Mouse (Mus musculus): ENCODE measurements around the gene Cux2. TPM values are rescaled to one million over a fixed set of nuclear protein-coding genes. Genes with fewer than 3 reads are reported as not detected.

Gene Cux2
- total and polyA plus RNA-seq, 3 experiments = 0.17 TPM; not detected in 2

DNA sequence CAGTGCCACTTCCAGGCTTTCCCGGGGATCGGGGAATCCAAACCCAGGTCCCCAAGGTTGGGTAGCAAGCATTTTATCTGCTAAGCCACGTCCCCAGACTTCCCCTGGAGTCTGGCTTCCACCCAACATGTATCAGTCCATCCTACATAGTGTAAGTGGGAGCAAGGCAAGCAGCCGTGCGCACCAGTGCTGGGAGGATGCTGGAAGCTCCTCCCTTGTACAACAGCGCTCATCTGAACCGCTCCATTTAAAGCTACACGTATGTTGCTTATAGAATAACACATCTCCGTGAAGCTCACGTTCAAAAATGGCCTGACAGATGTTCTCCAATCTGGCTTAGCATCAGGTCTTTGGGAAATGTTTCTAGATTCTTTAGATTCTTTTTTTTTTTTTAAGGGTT is 86.9 kb downstream of the Cux2 start:
- Histone ChIP-seq H3K4me2 (ENCODE audit: insufficient read depth, low read depth, poor library complexity, severe bottlenecking) (no peak overlapping the region), H3K4me3 (replicated peaks in 1 of 3; ENCODE audit: low read depth in 2 of 3, low read length in 2 of 3, poor library complexity in 1 of 3) (no peak overlapping the region), H3K4me1 (ENCODE audit: control insufficient read depth in 1 of 2, insufficient read depth in 2 of 2) (no peaks in the 10 kb centered on the region), H3K9me3 (replicated peaks; ENCODE audit: low read length) (no peaks in the 10 kb centered on the region), H3K27ac (ENCODE audit: insufficient read depth, low read depth) (no peak overlapping the region), H3K79me2 (replicated peaks; ENCODE audit: control insufficient read depth, extremely low read depth, insufficient read depth, poor library complexity, severe bottlenecking) (no peaks in the 10 kb centered on the region), H3K9ac (ENCODE audit: insufficient read depth, low read depth) (no peak overlapping the region), H3K27me3 (replicated peaks) (peaks cover 98% of the 10 kb centered on the region), H3K36me3 (replicated peaks in 1 of 2; ENCODE audit: control insufficient read depth in 1 of 2, insufficient read depth in 1 of 2, low read length in 1 of 2) (no peaks in the 10 kb centered on the region)
- dilution Hi-C loops (cut with MboI; ENCODE audit: extremely low pct_ligation_motif_present, extremely low pct_unique_long_range_greater_than_20kb, low sequenced_read_pairs) = no loop called here
- in situ Hi-C loops (cut with MboI; ENCODE audit: low pct_ligation_motif_present, low pct_unique_long_range_greater_than_20kb, low sequenced_read_pairs) = no loop called here
- no peak for TF ChIP-seq ETS1 (conservative IDR thresholded peaks at IDR 0.05; ENCODE audit: low read depth, low read length)
- no peak for TF ChIP-seq GABPA (IDR thresholded peaks at IDR 0.05; ENCODE audit: insufficient replicate concordance, low read depth, low read length)
- TF ChIP-seq UBTF (IDR thresholded peaks at IDR 0.05; ENCODE audit: low read depth, low read length) = no peak
- no peak for TF ChIP-seq JUND (conservative IDR thresholded peaks at IDR 0.05; ENCODE audit: low read depth, low read length)
- TF ChIP-seq RCOR1 (conservative IDR thresholded peaks at IDR 0.05; ENCODE audit: low read depth, low read length) = no peak
- no peak for TF ChIP-seq SMC3 (IDR thresholded peaks at IDR 0.05; ENCODE audit: low read depth, low read length)
- no peak for TF ChIP-seq BHLHE40 (IDR thresholded peaks at IDR 0.05; ENCODE audit: low read depth, low read length)
- no peak for TF ChIP-seq SIN3A (IDR thresholded peaks at IDR 0.05; ENCODE audit: low read length)
- TF ChIP-seq NELFE (IDR thresholded peaks at IDR 0.05; ENCODE audit: low read depth, low read length) = no peak
- TF ChIP-seq PAX5 (IDR thresholded peaks at IDR 0.05; ENCODE audit: low read length) = no peak
- TF ChIP-seq CHD1 (IDR thresholded peaks at IDR 0.05; ENCODE audit: low read depth, low read length) = no peak
- no peak for TF ChIP-seq MEF2A (IDR thresholded peaks at IDR 0.05; ENCODE audit: borderline replicate concordance, low read depth, low read length)
- TF ChIP-seq MAX (IDR thresholded peaks at IDR 0.05; ENCODE audit: low read length) = no peak
- no peak for TF ChIP-seq MYC (IDR thresholded peaks at IDR 0.05; ENCODE audit: low read depth, low read length)
- no peak for TF ChIP-seq TBP (conservative IDR thresholded peaks at IDR 0.05; ENCODE audit: low read depth, low read length)
- no peak for TF ChIP-seq TCF12 (IDR thresholded peaks at IDR 0.05; ENCODE audit: low read depth, low read length)
- no peak for TF ChIP-seq NRF1 (IDR thresholded peaks at IDR 0.05; ENCODE audit: low read depth, low read length)
- no peak for TF ChIP-seq ELF1 (IDR thresholded peaks at IDR 0.05; ENCODE audit: low read depth, low read length)
- no peak for TF ChIP-seq JUN (IDR thresholded peaks at IDR 0.05; ENCODE audit: insufficient read depth, low read depth, low read length)
- TF ChIP-seq ZKSCAN1 (IDR thresholded peaks at IDR 0.05; ENCODE audit: borderline replicate concordance, low read depth, low read length) = no peak
- no peak for DNase-seq (ENCODE audit: extremely low read depth)

DNA sequence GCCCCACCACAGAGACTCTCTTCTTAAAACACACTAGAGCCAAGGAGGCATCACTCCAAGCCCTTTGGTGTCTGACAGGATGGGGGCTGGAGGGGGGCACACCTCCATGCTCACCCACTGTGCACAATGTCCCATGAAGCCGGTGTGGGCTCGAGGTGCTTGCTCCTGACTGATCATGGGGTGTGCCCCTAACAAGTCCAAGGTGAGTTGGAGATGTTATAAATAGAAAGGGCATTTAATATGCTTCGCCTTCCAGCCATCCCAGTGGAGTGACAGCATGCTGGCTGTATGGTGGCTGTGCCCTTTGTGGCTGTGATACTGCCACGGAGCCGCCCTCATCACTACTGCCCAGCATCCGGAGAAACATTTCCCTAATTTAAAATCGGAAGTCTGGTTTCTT is 87.5 kb downstream of the Cux2 start:
- peaks cover 100% of the 10 kb centered on the region for H3K27me3 ChIP-seq (replicated peaks)
- H3K4me3 ChIP-seq (replicated peaks in 1 of 3; ENCODE audit: low read depth in 2 of 3, low read length in 2 of 3, poor library complexity in 1 of 3) = no peak overlapping the region
- dilution Hi-C loops (cut with MboI; ENCODE audit: extremely low pct_ligation_motif_present, extremely low pct_unique_long_range_greater_than_20kb, low sequenced_read_pairs) (no loop called here), in situ Hi-C loops (cut with MboI; ENCODE audit: low pct_ligation_motif_present, low pct_unique_long_range_greater_than_20kb, low sequenced_read_pairs) (no loop called here)
- no peaks in the 10 kb centered on the region for H3K79me2 ChIP-seq (replicated peaks; ENCODE audit: control insufficient read depth, extremely low read depth, insufficient read depth, poor library complexity, severe bottlenecking)
- H3K4me2 ChIP-seq (ENCODE audit: insufficient read depth, low read depth, poor library complexity, severe bottlenecking) = no peak overlapping the region
- no peaks in the 10 kb centered on the region for H3K9me3 ChIP-seq (replicated peaks; ENCODE audit: low read length)
- no peak overlapping the region for H3K9ac ChIP-seq (ENCODE audit: insufficient read depth, low read depth)
- DNase-seq (ENCODE audit: extremely low read depth) = no peak
- TF ChIP-seq ZC3H11A (IDR thresholded peaks at IDR 0.05; ENCODE audit: low read depth, low read length) (no peak), CTCF (conservative IDR thresholded peaks at IDR 0.05 in 1 of 2, IDR thresholded peaks at IDR 0.05 in 1 of 2; ENCODE audit: low read depth in 2 of 2, low read length in 2 of 2) (no peak), HCFC1 (IDR thresholded peaks at IDR 0.05; ENCODE audit: low read depth, low read length) (no peak), SIN3A (IDR thresholded peaks at IDR 0.05; ENCODE audit: low read length) (no peak), TCF12 (IDR thresholded peaks at IDR 0.05; ENCODE audit: low read depth, low read length) (no peak), JUND (conservative IDR thresholded peaks at IDR 0.05; ENCODE audit: low read depth, low read length) (no peak), UBTF (IDR thresholded peaks at IDR 0.05; ENCODE audit: low read depth, low read length) (no peak), PAX5 (IDR thresholded peaks at IDR 0.05; ENCODE audit: low read length) (no peak), ELF1 (IDR thresholded peaks at IDR 0.05; ENCODE audit: low read depth, low read length) (no peak), IRF4 (IDR thresholded peaks at IDR 0.05; ENCODE audit: low read depth, low read length) (no peak)
- no peak overlapping the region for H3K27ac ChIP-seq (ENCODE audit: insufficient read depth, low read depth)
- no peaks in the 10 kb centered on the region for H3K4me1 ChIP-seq (ENCODE audit: control insufficient read depth in 1 of 2, insufficient read depth in 2 of 2)
- no peaks in the 10 kb centered on the region for H3K36me3 ChIP-seq (replicated peaks in 1 of 2; ENCODE audit: control insufficient read depth in 1 of 2, insufficient read depth in 1 of 2, low read length in 1 of 2)
